Mouse (Mus musculus): ENCODE measurements around the gene Inka2.
"Not testable (repeated sequence)": the region's sequence is repeated elsewhere in the genome, so short reads cannot be mapped to it uniquely, and the experiment has no call there.

Gene Inka2

DNA sequence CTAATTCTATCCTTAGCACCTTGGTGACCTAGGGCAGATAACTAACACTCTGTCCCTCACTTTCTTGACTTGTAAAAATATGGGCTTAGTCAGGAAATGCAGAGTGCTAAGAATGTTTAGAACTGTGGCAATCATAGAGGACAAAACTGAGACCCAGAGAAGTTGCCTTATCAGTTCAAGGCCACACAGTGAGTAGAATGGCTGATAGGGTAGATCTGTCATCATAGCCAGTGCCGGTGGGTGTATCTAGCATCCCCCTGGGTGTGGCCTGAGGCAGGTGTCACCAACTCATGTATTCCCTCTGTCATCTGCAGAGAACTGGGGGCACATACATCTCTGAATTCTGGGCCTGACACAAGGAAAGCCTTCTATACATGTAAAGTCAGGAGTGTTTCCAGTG lies 6.1 kb upstream of the Inka2 start:
- DNase-seq: no peak

DNA sequence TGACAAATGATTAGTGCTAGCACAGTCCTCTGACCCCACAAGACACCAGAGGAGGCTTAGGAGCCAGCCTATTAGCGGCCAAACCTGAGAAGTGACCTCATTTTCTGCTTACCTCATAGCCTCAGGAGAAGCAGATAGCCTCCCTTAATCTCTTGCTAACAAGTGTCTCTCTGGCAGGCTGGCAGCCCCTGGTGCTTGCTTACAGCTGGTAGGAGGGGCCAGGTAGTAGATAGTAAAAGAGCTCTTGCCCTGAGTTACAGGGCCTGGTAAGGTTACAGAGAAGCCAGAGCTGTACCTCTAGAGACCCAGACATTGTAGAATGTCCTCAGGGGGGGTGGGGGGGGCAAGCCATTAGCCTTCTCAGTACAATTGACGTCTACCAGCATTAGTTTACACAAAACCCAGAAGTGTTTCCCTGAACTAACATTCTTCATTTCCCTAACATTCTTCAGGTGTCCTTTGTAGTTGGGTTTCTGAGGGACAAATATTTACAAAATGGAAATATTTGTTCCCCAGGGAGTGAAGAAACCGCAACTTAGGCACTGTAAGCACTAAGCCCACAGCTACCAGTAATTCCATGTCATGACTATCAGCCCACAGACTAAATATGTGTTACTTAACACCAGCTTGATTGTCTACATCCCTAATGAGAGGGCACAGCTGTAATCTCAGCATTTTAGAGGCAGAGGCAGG lies 5.0 kb upstream of the Inka2 start:
- no peak for DNase-seq

DNA sequence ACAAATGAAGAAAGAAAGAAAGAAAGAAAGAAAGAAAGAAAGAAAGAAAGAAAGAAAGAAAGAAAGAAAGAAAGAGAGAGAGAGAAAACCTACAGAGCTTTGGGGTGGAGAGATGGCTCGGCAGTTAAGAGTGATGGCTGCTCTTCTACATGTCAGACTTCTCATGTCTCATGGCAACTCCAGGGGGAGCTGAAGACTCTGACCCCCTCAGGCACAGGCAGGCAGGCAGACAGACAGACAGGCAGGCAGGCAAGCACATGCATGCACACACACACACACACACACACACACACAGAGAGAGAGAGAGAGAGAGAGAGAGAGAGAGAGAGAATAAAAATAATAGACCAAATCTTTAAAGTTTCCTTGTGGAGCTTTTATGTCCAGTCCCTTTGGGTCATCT lies 3.6 kb upstream of the Inka2 start:
- DNase-seq: not testable (repeated sequence)

DNA sequence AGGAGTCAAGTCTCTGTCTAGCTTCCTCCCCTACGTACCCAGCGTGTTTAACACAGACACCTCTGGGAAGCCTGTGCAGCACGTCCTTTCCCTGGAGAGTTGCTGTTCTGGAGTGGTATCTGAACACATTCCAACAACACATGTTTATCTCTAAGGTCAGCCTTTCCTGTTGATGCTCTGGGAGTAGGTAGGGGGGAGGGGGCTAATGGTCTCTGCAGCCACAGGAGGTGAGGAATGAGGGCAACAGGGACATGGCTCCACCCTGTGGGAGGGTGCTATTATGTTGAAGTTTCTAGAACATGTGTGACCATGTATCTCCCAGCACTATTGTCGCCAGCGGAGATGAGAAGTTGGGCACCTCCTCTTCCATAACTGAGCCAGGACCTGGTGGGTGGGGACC lies 3.0 kb upstream of the Inka2 start:
- no peak for DNase-seq

DNA sequence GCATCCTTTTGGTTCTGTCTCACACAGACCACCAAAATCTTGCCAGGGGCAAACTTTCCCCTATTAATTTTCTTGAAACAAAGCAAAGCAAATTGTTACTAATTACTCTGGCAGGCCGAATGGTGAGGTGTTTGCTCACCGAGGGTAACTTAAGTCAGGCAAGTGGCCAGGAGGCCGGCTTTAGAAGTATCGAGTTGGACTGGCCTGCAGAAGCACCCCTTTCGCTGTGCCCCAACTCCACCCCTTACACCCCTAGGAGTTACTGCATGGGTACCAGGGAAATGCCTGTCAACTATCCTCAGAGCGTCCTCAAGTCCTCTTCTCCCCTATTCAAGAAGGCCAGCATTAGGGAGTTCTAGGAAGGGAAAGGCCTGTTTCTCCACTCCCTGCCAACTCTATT lies 828 bp upstream of the Inka2 start:
- no peak for DNase-seq

DNA sequence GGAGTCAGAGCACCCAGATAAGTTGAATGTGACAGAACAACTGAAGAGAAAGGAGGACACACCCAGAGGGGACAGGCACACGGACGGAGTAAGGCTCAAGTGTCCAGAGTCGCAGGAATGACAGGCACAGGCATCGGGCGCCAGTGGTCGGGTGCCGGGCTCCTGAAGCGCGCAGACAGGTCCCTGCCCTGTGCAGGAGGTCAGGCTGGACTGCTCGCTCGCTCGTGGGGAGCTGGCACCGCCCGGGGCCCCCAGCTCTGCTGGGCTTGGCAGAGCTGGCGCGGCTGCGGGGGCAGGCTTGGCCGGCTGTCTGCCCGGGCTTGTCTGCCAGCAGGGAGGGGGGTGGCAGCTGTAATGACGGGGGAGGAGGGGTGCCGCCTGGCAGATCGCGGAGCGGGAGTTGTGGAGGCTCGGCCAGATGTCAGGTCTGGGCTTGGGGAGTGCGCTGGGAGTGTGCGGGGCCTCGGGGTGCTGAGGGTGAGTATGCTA lies 706 bp downstream of the Inka2 start:
- DNase-seq: peak; percentile 48

DNA sequence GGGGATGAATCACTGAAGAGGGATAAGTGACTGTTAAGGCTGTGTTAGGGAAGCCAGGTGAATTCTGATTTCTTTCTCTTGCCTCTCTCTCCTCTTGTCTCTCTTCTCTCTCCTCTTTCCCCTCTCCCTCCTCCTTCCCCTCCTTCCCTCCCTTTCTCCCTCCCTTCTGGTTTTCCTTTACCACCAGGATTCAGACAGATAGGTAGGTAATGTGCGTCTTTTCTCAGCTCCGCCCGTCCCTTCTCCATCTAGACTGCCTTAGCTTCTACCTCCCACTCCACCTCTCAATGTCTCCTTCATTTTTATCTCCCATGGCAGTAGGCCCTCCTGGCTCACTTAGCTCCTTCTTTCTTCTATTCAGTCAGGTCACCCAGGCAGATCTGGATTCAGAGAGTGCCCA lies 1.2 kb downstream of the Inka2 start:
- DNase-seq: no peak

DNA sequence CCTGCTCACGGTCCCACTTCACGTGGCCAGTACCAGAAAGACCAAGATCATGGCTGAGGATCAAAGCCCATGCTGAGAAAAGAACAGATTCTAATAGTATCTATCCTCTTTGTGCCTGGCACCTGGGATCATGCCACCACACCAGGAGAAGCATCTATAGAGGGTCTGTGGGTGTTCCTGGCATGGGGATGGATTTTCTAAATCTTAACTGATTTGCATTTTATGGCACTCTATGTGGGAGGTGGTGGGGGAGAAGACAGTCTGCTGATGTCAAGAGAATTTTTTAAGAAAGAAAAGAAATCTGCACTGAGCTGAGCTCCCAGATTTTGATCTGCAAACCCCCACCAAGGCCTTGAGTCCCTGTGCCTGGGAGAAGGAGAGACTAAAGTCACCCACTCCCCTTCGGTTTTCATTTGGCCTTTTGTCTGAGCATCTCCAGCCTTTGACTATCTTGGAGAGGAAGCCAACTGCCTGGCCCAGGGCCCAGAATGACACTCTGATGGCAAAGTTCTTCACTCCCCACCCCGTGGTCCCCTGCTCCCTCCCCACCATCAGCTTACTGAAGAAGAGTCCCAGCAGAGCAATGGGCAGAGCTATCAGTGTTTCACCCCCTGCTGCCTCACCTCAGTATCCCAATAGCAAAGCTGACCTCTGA lies 2.1 kb downstream of the Inka2 start:
- no peak for DNase-seq

DNA sequence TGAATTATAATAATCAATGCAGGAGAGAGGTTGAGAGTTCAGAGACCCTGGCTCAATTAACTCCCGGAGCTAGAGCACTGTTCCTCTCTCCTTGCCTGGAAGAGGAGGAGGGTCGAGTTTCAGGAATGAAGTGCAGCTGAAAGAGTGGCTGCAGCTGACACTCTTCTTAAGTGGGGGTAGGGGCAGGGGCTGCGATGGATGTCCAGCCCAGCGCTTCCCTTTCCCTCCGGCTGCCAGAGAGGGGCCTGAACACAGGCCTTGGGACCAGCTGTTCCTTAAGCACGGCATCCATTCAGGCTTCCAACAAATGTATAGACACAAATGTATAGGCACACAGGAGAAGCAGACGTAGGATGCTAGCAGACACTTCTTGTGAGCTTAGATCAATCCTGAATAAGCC lies 3.2 kb downstream of the Inka2 start:
- no peak for DNase-seq

DNA sequence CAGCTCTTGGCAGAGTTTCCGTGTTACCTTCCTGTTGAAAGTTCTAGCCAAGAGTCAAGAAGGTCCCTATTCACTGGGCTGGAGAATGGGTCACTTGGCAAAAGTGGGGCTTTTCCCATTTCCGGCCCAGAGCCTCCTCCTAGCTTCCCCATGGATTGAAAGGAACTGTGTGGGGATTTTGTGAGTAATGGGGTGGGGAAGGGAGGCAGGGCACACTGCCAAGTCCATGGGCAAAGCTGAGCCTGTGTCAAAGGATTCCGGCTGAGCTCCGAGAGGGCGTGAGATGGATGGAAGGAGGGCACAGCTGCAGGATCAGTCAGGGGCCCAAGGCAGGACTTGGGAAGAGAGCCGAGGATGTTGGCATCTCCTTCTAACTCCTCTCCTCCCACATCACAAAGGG lies 5.8 kb downstream of the Inka2 start:
- no peak for DNase-seq

DNA sequence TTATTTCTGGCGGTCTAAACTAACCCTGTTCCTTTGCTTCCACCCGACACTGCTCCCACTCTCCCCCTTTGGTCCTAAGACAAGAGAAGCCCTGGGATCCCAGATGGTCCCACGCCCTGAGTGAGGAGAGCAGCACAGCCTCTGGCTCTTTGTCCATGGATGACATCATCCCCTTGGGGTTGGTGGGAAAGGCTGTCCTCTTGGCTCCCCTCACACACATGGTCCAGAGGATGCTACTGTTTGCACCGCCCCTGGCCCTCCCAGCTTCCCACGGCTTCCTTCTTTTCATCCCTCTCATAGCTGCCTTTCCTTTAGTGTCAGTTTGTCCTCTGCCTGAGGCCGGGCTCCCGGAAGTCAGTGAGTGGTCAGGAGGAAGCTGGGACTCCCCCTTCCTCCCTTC lies 7.3 kb downstream of the Inka2 start:
- no peak for DNase-seq

DNA sequence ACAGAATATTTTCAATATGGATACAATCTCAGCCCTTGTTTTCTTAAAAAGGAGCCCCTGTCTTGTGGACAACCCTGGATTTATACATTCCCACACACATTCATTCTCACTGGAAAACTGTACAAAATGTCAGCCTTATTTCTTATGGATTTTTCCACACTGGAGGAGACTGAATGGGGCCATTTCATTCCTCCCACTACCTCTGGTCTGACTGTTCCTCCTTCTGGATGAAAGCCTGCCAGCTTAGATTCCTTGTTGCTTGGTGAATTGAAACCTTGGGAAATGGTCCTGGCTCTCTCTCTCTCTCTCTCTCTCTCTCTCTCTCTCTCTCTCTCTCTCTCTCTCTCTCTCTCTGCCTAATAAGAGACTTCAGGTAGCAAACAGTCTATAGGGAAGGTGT lies 8.4 kb downstream of the Inka2 start:
- no peak for DNase-seq

DNA sequence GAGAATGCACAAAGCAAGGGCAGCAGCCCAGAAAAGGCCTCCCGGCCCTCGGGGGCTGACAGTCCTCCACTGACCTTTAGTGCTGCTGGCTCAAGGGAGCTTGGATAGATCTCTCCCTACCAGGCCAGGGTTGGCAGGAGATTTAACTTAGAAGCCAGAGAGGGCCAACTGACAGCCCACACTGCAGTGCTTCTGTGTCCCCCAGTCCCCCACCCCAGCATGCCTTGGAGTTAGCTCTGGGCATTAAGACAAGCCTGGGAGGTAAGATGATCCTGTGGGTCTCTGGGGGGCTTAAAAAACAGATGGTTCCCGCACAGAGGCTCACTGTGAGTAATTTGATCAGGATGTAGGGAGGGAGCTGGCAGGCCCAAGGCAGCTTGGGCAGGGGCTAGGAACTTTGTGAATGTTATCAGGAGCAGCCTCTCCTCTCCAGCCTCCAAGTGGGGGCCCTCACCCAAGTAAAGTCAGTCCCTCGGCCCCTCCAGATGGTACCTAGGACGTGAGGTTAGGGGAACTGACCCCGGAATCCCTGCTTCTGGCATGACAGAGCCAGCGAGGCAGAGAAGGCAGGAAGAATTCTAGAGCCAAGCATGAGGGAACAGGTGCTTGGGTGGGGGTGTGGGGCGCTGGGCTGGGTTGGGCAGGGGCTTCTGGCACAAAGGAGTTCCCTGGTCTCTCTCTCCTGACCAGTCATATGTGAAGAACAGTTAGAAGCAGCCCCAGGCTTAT lies 9.9 kb downstream of the Inka2 start:
- DNase-seq: no peak

DNA sequence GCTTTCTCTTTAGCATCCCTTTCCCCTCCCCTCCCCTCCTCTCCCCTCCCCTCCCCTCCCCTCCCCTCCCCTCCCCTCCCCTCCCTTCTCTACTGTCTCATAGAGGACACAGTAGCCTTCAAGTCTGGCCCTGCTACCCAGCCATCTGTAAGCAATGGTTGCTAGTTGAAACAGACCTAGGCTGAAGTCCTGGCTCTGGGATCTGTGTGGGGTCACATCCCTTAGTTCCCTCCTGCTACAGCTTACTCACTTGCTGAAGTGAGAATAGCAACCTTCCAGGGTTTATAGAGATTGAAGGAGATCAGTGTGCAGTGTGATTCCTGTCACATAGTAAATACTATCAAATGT lies 10.4 kb downstream of the Inka2 start:
- no peak for DNase-seq

DNA sequence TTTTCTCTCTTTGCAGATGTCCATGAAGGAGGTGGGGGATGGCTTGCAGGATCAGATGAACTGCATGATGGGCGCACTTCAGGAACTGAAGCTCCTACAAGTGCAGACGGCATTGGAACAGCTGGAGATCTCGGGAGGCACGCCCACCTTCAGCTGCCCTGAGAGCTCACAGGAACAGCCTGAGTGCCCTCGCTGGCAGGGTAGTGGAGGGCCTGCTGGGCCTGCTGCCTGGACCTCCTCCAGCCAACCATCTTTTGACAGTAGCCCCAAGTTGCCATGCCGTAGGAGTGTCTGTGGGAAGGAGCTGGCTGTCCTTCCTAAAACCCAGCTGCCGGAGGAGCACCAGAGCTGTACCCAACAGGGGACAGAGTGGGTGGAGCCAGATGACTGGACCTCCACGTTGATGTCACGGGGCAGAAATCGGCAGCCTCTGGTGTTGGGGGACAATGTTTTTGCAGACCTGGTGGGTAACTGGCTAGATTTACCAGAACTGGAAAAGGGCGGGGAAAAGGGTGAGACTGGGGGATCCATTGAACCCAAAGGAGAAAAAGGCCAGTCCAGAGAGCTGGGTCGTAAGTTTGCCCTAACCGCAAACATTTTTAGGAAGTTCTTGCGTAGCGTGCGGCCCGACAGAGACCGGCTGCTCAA lies 12.1 kb downstream of the Inka2 start:
- DNase-seq: no peak

DNA sequence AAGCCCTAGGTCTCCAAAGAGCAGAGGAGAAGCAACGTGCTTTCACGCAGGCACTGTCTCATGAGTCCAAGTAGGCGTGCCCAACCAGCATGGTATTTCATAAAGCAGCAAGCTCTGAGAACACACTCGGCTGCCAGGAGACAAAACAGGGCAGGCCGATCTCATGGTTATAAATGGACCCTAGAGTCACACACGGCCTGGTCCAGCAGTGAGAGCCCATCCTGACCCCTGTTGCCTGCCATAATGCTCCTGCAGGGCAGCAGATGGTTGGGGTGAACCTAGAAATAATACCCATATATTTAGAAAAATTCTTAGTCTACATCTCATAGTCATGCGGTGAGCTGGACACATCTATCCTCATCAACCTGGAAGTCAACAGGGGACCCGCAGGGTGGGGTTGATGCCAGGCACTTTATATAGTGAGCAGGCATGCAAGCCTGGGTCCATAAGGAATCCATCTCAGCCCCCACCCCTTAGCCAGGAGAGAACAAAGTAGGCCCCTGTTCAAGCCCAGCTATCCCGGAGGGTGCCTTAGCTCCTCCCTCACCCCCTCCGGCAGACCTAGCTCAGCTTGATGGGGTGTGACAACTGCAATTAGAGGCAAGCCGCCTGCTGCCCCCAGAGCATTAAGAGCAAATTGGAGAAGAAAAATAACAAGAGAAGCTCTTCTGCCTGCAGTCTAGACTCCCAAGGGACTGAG lies 13.6 kb downstream of the Inka2 start:
- DNase-seq: no peak

DNA sequence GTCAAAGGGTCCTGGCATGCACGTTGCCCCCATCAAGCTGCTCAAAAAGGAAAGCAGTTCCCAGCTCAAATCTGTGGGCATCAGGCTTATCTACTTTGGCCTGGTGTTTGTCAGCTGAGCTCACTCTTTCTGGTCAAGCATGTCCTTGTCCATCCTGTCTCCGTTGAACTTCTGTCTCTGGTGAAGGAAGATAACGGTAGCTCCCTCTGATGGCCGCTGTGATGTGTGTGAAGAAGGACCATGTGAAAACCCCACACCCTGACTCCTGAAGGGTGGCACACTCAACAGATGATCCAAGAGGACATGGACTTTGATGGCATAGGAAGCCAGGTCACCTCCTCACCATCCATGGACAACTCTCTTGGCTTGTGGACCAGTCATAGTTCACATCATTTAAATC lies 14.3 kb downstream of the Inka2 start:
- no peak for DNase-seq

DNA sequence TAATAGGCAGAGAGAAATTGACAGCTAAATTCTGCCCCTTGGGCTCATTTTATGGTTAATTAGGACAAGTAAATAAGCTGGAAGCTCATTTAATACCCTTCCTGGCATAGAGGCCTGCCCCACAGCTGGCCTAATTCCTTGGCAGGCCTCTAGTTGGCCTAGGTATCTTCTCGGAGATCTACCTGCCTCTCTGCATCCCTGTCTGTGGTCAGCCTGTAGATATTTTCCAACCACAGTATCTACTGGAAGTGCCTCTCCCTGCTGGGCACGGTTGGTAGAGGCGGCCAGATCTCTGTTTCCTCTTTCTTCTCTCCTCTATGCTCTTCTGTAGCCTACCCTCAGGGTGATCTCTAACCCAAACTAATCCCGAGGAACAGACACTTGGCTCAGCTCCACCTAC lies 15.6 kb downstream of the Inka2 start:
- no peak for DNase-seq

DNA sequence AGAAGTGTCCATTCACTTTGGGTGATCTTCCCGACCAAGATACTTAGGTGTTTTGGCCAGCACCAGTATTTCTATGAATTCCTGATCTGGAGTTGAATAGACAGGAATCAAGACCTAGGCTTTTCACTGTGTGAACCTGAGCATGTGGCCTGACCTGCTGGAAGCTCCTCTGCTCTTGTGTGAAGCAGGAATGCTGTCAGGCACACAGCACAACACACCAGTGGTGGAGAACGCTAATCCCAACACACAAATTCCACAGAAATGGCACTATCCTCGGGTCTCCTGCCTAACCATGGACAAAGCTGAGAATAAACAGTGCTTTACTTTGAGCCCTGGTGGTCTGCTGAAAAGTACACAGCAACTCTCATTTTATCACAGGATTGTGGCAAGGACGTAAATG lies 16.1 kb downstream of the Inka2 start:
- DNase-seq: no peak

DNA sequence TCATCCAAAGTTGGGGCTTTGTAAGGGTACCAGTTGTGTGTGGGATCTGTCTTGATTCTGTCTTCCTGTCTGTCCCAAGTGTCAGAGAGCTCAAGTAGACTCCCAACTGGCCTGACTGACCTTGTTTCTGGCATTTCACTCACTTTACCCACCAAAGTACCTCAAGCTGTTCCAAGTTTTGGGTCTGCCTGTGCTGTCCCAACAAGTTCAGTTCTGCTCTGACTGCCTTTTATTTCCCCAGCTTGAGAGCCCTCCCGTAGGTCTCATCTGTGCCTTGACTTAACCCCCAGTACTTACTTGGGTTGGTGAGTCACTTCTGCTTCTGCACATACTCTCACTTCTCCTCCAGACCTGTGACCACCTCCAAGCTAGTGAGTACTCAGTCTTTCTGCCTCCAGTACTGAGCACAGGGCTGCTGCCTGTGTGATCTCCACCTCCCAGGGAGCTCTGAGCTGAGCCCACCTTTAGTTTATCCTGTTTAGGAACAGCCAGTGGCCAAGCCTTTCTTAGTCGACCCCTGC lies 17.3 kb downstream of the Inka2 start:
- DNase-seq: no peak

DNA sequence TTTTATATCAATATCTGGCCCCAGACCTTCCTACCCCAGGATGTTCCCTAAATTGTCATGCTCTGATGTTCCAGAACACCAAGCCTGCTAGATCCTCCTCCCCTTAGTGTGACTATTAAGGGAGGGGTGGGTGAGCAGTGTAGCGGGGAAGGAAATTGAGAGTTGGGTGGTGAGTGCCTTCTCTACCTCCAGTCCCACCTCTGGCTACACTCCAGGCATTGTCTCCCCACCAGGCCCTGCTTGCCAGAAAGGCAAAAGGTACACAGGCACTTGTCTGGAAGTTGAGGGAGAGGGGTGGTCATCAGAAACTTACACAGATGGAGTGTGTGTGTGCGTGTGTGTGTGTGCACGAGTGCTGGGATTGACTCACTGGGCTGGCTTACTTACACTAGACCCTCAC lies 18.1 kb downstream of the Inka2 start:
- no peak for DNase-seq

DNA sequence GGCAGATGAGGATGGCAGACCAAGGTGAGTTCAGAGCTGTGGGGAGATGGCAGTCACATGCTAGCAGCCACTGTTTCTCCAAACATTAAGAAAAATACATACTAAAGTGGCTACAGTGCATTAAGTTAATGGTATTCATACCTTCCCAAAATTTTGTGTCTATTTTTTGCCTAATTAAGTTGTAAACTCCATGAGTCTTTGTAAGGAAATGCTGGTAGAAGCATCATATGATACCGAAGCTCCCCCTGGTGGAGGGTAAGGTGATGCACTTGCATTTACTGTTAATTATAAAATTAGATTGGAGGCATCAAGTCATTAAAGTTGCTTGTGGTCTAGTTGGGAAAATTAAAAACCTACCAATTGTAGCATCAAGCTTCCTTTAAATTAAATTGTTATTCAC lies 21.6 kb downstream of the Inka2 start:
- peak; percentile 54 for DNase-seq

DNA sequence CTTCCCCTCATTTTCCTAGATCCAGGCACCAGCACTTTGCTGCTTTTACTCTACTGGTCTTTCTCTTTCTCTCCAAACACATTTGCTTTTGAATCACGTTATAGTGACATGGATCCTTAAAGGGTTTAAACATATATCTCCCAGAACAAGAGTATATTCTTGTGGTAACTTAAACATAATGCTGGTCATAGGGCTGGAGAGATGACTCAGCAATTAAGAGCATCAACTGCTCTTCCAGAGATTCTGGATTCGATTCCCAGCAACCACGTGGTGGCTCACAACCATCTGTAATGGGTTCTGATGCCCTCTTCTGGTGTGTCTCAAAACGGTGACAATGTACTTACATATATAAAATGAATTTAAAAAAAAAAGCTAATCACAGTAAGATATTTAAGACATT lies 28.0 kb downstream of the Inka2 start:
- DNase-seq: no peak
